Mouse (Mus musculus): ENCODE measurements around the gene Zfp759.
"Not testable (repeated sequence)": the region's sequence is repeated elsewhere in the genome, so short reads cannot be mapped to it uniquely, and the experiment has no call there.

DNA sequence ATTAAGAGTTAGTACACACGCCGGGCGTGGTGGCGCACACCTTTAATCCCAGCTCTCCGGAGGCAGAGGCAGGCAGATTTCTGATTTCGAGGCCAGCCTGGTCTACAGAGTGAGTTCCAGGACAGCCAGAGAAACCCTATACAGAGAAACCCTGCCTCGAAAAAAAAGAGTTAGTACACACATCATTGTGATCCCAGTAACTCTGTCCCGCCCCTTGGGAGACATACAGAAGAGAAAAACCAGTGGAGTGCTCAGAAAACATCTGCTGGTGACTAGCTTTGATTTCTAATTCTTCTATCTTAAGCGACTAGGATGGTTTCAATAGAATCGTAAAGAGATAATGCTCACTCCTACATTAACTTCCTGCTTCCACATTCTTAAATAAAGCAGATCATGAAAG is 6.0 kb downstream of the Zfp759 start:
- not testable (repeated sequence) for TF ChIP-seq CTCF (IDR thresholded peaks at IDR 0.05; ENCODE audit: control insufficient read depth, insufficient read depth, low read length); POLR2A (IDR thresholded peaks at IDR 0.05; ENCODE audit: borderline replicate concordance, control insufficient read depth, low read depth, low read length)
